ENCODE assay signal across 20 mouse cellular contexts in the genomic region with DNA sequence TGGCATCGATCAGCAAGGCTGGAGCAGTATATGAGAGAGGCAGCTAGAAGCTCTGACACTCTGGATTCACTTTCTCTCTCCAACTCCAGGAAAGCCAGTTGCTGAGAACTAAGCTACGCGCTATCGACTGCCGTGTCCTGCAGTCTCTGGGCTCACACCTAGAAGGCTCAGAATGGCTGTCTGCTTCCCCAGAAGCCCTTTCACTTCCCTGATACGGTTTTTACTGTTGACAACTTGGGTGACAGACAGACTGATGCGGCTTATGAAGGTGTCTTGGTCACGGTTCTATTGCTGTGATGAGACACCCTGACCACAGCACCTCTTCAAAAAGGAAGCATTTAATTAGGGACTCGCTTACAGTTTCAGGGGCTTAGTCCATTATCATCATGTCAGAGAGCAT. TPM values are rescaled to one million over a fixed set of nuclear protein-coding genes. Genes with fewer than 3 reads are reported as not detected.
DNase-seq lines count a peak whose midpoint lies in the region; ATAC-seq and TF ChIP-seq lines count a peak whose summit lies in the region.
"Had no signal": no experiment of that assay in that cellular context is flagged by ENCODE, and none has a peak within 500 bp of the region (broad histone marks: within the 10 kb centered on the region; RNA-seq: fewer than 3 reads in every experiment).

No protein-coding gene starts in this region.

- WGBS in heart, embryonic 13.5 days, result 45% methylated on average over 9 of the region's 9 CpGs
- WGBS in midbrain, embryonic 12.5 days, result 77% methylated on average over 9 of the region's 9 CpGs
- 67% methylated on average over 9 of the region's 9 CpGs for WGBS in midbrain, embryonic 15.5 days
- WGBS in limb, embryonic 10.5 days, result 73% methylated on average over 9 of the region's 9 CpGs
- WGBS in spleen, adult 2 months, result 38% methylated on average over 9 of the region's 9 CpGs

- no peak for ATAC-seq in heart, embryonic 13.5 days (ENCODE audit: extremely low read depth, insufficient number of reproducible peaks, low FRiP score, low TSS enrichment)
- no peak for ATAC-seq in midbrain, embryonic 12.5 days (ENCODE audit: low FRiP score, low read depth)
- no peak for ATAC-seq in midbrain, embryonic 15.5 days (replicated peaks)
- ATAC-seq in CD4-positive, CD25-positive, alpha-beta regulatory T cell, adult 4 months, result no peak
- ATAC-seq: inflammation-experienced regulatory T-cells, adult 6 months; liver, embryonic 12.5 days had no signal

- peaks cover 17% of the 10 kb centered on the region for H3K4me1 ChIP-seq in heart, embryonic 13.5 days
- peaks cover 12% of the 10 kb centered on the region; the same call in 1 of the 2 replicates for H3K4me1 ChIP-seq in midbrain, embryonic 12.5 days
- H3K4me1 ChIP-seq in midbrain, embryonic 15.5 days, result peaks cover 6% of the 10 kb centered on the region; the same call in 1 of the 2 replicates
- H3K4me1 ChIP-seq in limb, embryonic 10.5 days, result peaks cover 27% of the 10 kb centered on the region
- H3K4me1 ChIP-seq in spleen, adult 2 months (ENCODE audit: control insufficient read depth, insufficient read depth, insufficient read length), result peaks cover 3% of the 10 kb centered on the region; the same call in 1 of the 2 replicates
- H3K4me1 ChIP-seq: liver, embryonic 12.5 days had no signal

- no peak for TF ChIP-seq POLR2A in spleen, adult 2 months (IDR thresholded peaks at IDR 0.05; ENCODE audit: low read depth, low read length)

- no peaks in the 10 kb centered on the region for H3K27me3 ChIP-seq in heart, embryonic 13.5 days (replicated peaks)
- H3K27me3 ChIP-seq in midbrain, embryonic 12.5 days, result no peaks in the 10 kb centered on the region
- H3K27me3 ChIP-seq in midbrain, embryonic 15.5 days (replicated peaks), result no peaks in the 10 kb centered on the region
- H3K27me3 ChIP-seq in limb, embryonic 10.5 days (ENCODE audit: low read depth, poor library complexity, severe bottlenecking), result no peaks in the 10 kb centered on the region
- H3K27me3 ChIP-seq in spleen, adult 2 months (ENCODE audit: control insufficient read depth, insufficient read depth, low read length), result no peaks in the 10 kb centered on the region
- H3K27me3 ChIP-seq: embryonic facial prominence, embryonic 13.5 days; heart, embryonic 15.5 days; liver, embryonic 12.5 days had no signal

- H3K27ac ChIP-seq in heart, embryonic 13.5 days (replicated peaks), result no peak overlapping the region; the same call in 1 of the 2 replicates
- peak overlapping the region; percentile 47; the same call in 1 of the 2 replicates for H3K27ac ChIP-seq in midbrain, embryonic 12.5 days (replicated peaks)
- no peak overlapping the region for H3K27ac ChIP-seq in midbrain, embryonic 15.5 days
- no peak overlapping the region for H3K27ac ChIP-seq in limb, embryonic 10.5 days
- 0 out of 2 replicates have a peak overlapping the region, but pooled peaks have one; percentile 17 for H3K27ac ChIP-seq in spleen, adult 2 months (ENCODE audit: insufficient read depth, low read length)
- H3K27ac ChIP-seq: embryonic facial prominence, embryonic 13.5 days; heart, embryonic 15.5 days; layer of hippocampus, adult 2 months; liver, embryonic 12.5 days; midbrain, embryonic 10.5 days had no signal

- peaks cover 27% of the 10 kb centered on the region for H3K36me3 ChIP-seq in heart, embryonic 13.5 days
- peaks cover 16% of the 10 kb centered on the region for H3K36me3 ChIP-seq in midbrain, embryonic 12.5 days
- peaks cover 14% of the 10 kb centered on the region for H3K36me3 ChIP-seq in midbrain, embryonic 15.5 days (replicated peaks)
- H3K36me3 ChIP-seq in limb, embryonic 10.5 days, result peaks cover 25% of the 10 kb centered on the region
- H3K36me3 ChIP-seq in spleen, adult 2 months (ENCODE audit: control insufficient read depth, insufficient read depth, low read length), result no peaks in the 10 kb centered on the region

- TF ChIP-seq CTCF in spleen, adult 2 months (IDR thresholded peaks at IDR 0.05; ENCODE audit: extremely low read depth, insufficient read depth, insufficient read length, insufficient replicate concordance), result no peak

- peak overlapping the region; percentile 9; the same call in 1 of the 2 replicates for H3K4me2 ChIP-seq in heart, embryonic 13.5 days
- no peak overlapping the region for H3K4me2 ChIP-seq in midbrain, embryonic 12.5 days (replicated peaks)
- no peak overlapping the region for H3K4me2 ChIP-seq in midbrain, embryonic 15.5 days
- H3K4me2 ChIP-seq: embryonic facial prominence, embryonic 13.5 days; heart, embryonic 15.5 days; liver, embryonic 12.5 days had no signal

- no peak for DNase-seq in heart, adult 11 months
- DNase-seq in limb, embryonic 10.5 days (ENCODE audit: low spot score), result peak; percentile 30
- peak; percentile 30 to 41 for DNase-seq in spleen, adult 2 months (ENCODE audit: low read depth in 1 of 2, low spot score in 2 of 2)
- no peak for DNase-seq in adrenal gland, postnatal 10 days
- DNase-seq: cerebellum, adult 11-12 months; gastrocnemius, postnatal 36 days; lung, postnatal 10 days; right cerebral cortex, postnatal 25 days; thymus, postnatal 36 days had no signal

- H3K4me3 ChIP-seq in heart, embryonic 13.5 days, result no peak overlapping the region
- no peak overlapping the region for H3K4me3 ChIP-seq in midbrain, embryonic 12.5 days
- H3K4me3 ChIP-seq in midbrain, embryonic 15.5 days, result no peak overlapping the region
- H3K4me3 ChIP-seq in limb, embryonic 10.5 days, result no peak overlapping the region
- no peak overlapping the region for H3K4me3 ChIP-seq in spleen, adult 2 months (ENCODE audit: extremely low read depth, insufficient read depth, insufficient read length)
- H3K4me3 ChIP-seq: embryonic facial prominence, embryonic 13.5 days; heart, embryonic 15.5 days; layer of hippocampus, adult 2 months; liver, embryonic 12.5 days; midbrain, embryonic 10.5 days; myocyte had no signal

- H3K9ac ChIP-seq in heart, embryonic 13.5 days, result no peak overlapping the region
- H3K9ac ChIP-seq in midbrain, embryonic 12.5 days (replicated peaks), result no peak overlapping the region
- H3K9ac ChIP-seq in midbrain, embryonic 15.5 days, result no peak overlapping the region
- H3K9ac ChIP-seq: embryonic facial prominence, embryonic 13.5 days; heart, embryonic 15.5 days; liver, embryonic 12.5 days had no signal

- H3K9me3 ChIP-seq in heart, embryonic 13.5 days, result no peaks in the 10 kb centered on the region
- H3K9me3 ChIP-seq in midbrain, embryonic 12.5 days, result no peaks in the 10 kb centered on the region
- no peaks in the 10 kb centered on the region for H3K9me3 ChIP-seq in midbrain, embryonic 15.5 days
- H3K9me3 ChIP-seq in limb, embryonic 10.5 days (replicated peaks), result no peaks in the 10 kb centered on the region
- H3K9me3 ChIP-seq: embryonic facial prominence, embryonic 13.5 days; heart, embryonic 15.5 days; liver, embryonic 12.5 days; midbrain, embryonic 10.5 days had no signal

RNA-seq across cellular contexts. Expression of gene Prtg, which starts 54.0 kb away (rescaled TPM):
- 0.87 and 0.92 TPM in 2 replicates for polyA plus RNA-seq in heart, embryonic 13.5 days (2015; fragmentation: Nextera tagmentation; extraction: Ambion mirVana)
- 2.3 and 2.6 TPM in 2 replicates for polyA plus RNA-seq in midbrain, embryonic 12.5 days (2016; fragmentation: Nextera tagmentation; extraction: Ambion mirVana)
- polyA plus RNA-seq in midbrain, embryonic 15.5 days (2015; fragmentation: Nextera tagmentation; extraction: Ambion mirVana), result 0.45 and 0.47 TPM in 2 replicates
- polyA plus RNA-seq in limb, embryonic 10.5 days (2016; fragmentation: Nextera tagmentation; extraction: Ambion mirVana), result 5.5 and 11.4 TPM in 2 replicates
- 0.05 and 0.14 TPM in 2 replicates for polyA plus RNA-seq in spleen, adult 2 months (2012; rRNA removed)
- under 1 TPM in 1 of 2 experiments, not detected in 1; 0.04 TPM for polyA plus RNA-seq in CD4-positive, CD25-positive, alpha-beta regulatory T cell, adult 4 months (2017; shearing (Covaris generic))
- total RNA-seq in adrenal gland, postnatal 10 days (2021), result under 1 TPM; 0.45 to 0.61 TPM

Comparison
In these comparisons a context has a peak if more than half of its experiments do, and no peak if none do; other contexts are left out.
1. H3K27ac ChIP-seq: peak in midbrain, embryonic 12.5 days (single experiment) and spleen, adult 2 months (single experiment); none in heart, embryonic 13.5 days (single experiment), midbrain, embryonic 15.5 days (single experiment) and limb, embryonic 10.5 days (single experiment).
2. DNase-seq: peak in limb, embryonic 10.5 days (single experiment) and spleen, adult 2 months (2 of 2); none in heart, adult 11 months (single experiment) and adrenal gland, postnatal 10 days (single experiment).